Mouse (Mus musculus) monocyte, adult 2 months (primary cell): ENCODE results near the gene Sebox.
A peak's percentile ranks its signal among the peaks of the same experiment; 100 is the strongest.

Source experiments
- DNase-seq, 2 experiments: peaks; one replicate each; pipeline ENCODE4 v3.0.0; 2022; ENCODE audit warnings: low spot score in 2 of 2, low read depth in 1 of 2

Sebox gene

GRCm38 (mm10) chr11:78534516-78534915 is 31.3 kb downstream of the Sebox start:
- DNase-seq: no peak

- peak in 1 of 2 experiments; percentile 27 for DNase-seq
These were observed 32.3 kb downstream of the Sebox start for GRCm38 (mm10) chr11:78535376-78536079.

- peak; percentile 95 to 97 for DNase-seq
These were observed 32.9 kb downstream of the Sebox start, which contains the start of the genes Tnfaip1 and Ift20 for GRCm38 (mm10) chr11:78536080-78536689. Gene Tnfaip1, minus strand, starts transcription at chr11:78536332. Gene Ift20, plus strand, starts transcription at chr11:78536361.

- no peak for DNase-seq
These were observed 33.4 kb downstream of the Sebox start for GRCm38 (mm10) chr11:78536690-78537084.

GRCm38 (mm10) chr11:78540358-78540757 is 37.1 kb downstream of the Sebox start:
- no peak for DNase-seq

GRCm38 (mm10) chr11:78544449-78545111 is 41.3 kb downstream of the Sebox start:
- DNase-seq: no peak

- DNase-seq: no peak
These were observed 41.9 kb downstream of the Sebox start for GRCm38 (mm10) chr11:78545181-78545580.

- DNase-seq: no peak
These were observed 44.6 kb downstream of the Sebox start for GRCm38 (mm10) chr11:78547718-78548460.

- DNase-seq: no peak
These were observed 46.3 kb downstream of the Sebox start for GRCm38 (mm10) chr11:78549491-78549987.

GRCm38 (mm10) chr11:78550168-78551058 is 47.2 kb downstream of the Sebox start, which contains the start of gene Tmem97:
Gene Tmem97, minus strand, starts transcription at chr11:78550777.
- DNase-seq: peak; percentile 84 to 88

GRCm38 (mm10) chr11:78551059-78551398 is 47.8 kb downstream of the Sebox start:
- DNase-seq: no peak
